Mouse (Mus musculus) left cerebral cortex, adult 2 months (tissue): Measurements from ENCODE around the gene Csde1. TPM values are rescaled to one million over a fixed set of nuclear protein-coding genes. Genes with fewer than 3 reads are reported as not detected.

Experiments used
- DNase-seq, 2 experiments: peaks; one replicate each; pipeline ENCODE4 v3.0.0; 2021 to 2022; ENCODE audit warnings: low spot score in 2 of 2, mixed read lengths in 1 of 2; ENCODE audit errors: extremely low spot score in 1 of 2
- H3K27ac ChIP-seq: fragments of 200-600 bp; 2 replicates; pipeline ENCODE4 v1.8.1; 2022
- H3K4me3 ChIP-seq: fragments of 200-600 bp; 2 replicates; pipeline ENCODE4 v1.8.1; 2022
- CTCF ChIP-seq: fragments of 200-600 bp; IDR thresholded peaks from 2 replicates; pipeline ENCODE4 v1.8.1; 2022; ENCODE audit warnings: antibody characterized with exemption, mild to moderate bottlenecking, moderate library complexity
- intact Hi-C: fragments of 180-260 bp; cut with DNase I; formaldehyde crosslinking; loops from one replicate; pipeline ENCODE4 v1.15.1; 2025
- long read RNA-seq, 2 experiments: library from polyadenylated mRNA; stranded (forward); transcript quantifications; one replicate each; pipeline ENCODE4 v2.0.0; 2021; ENCODE audit warnings: borderline mapping rate in 2 of 2
- total RNA-seq, 2 experiments: library from RNA; stranded (reverse); gene quantifications; 2 replicates each; pipeline ENCODE4 v1.2.3; 2021

The Csde1 gene
- 100 to 1,000 TPM; 216 to 245 TPM for total RNA-seq
- long read RNA-seq, experiment 1, full-length matches to known transcripts: 107 of 128 reads
- long read RNA-seq, experiment 1, partial matches to known transcripts: 13 of 128 reads
- long read RNA-seq, experiment 1, other reads (novel, unspliced or antisense): 8 of 128 reads
- long read RNA-seq, experiment 2, full-length matches to known transcripts: 64 of 81 reads
- long read RNA-seq, experiment 2, partial matches to known transcripts: 12 of 81 reads
- long read RNA-seq, experiment 2, other reads (novel, unspliced or antisense): 5 of 81 reads

DNA sequence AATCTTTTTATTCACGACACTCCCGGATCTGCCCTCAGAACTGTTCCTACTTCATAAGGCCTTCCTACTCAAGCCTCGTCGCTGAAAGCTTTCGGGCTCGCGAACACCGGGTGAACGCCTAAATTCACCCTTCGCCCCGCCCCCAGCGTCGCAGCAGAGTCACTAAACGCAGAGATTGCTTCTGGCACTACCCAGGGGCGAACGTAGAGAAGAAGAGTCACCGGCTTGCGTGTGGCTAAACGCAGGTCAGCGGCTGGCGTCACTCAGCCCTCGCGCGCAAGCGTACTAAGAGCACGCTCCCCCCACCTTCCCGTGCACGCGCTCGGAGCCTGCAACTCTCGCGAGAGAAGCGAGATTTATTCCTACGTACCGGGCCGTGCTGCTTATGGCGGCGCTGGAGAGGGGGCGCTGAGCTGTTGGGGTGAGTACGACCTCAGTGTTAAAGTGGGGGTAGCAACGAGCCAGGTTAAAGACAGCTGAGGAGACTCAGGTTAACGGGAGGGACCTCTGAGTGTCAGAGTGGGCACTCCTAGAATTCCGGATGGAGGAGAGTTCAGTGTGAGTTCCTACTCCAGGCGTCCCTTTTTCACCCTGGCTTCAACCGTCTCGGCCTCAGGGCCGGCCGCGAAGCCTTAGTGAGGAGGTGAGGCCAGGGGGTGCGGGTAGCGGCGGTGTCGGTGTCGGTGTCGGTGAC is at the start of gene Csde1:
Gene Csde1, plus strand, starts transcription at position 178 of the 694 bp plus-strand sequence.
- intact Hi-C loops: loop anchor here (1.0 to 5.0 kb wide), 3 partner anchors 25 to 150 kb away; partner anchors contain the start of genes Bcas2, Nras and Sike1
- peak; percentile 97 to 98 for DNase-seq
- Histone ChIP-seq H3K27ac (peak within 1 kb of the TSS; percentile 99), H3K4me3 (peak within 1 kb of the TSS; percentile 72)
- no peak; the same call in 1 of the 2 replicates for TF ChIP-seq CTCF

DNA sequence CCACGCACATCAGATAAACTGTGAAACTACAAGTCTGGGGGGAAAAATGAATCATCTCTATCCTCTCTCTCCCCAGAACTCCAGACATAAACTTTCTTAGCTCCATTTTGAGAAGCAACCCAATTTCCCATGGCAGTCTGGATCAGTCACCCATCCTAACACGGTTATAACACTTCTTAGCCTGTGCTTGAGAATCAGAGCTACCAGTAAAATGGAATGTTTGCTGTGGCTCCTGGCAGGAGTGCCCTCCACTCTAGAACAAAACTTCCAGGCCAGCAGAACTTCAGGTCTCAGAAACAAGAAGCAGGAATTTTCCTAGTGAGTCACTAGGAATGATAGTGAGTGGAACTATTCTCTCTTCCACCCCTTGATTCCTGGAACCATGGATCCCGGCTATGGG is 49.7 kb upstream of the Csde1 start:
- Histone ChIP-seq H3K27ac (no peak overlapping the region), H3K4me3 (no peak overlapping the region)
- intact Hi-C loops: no loop called here
- no peak for TF ChIP-seq CTCF
- no peak for DNase-seq

DNA sequence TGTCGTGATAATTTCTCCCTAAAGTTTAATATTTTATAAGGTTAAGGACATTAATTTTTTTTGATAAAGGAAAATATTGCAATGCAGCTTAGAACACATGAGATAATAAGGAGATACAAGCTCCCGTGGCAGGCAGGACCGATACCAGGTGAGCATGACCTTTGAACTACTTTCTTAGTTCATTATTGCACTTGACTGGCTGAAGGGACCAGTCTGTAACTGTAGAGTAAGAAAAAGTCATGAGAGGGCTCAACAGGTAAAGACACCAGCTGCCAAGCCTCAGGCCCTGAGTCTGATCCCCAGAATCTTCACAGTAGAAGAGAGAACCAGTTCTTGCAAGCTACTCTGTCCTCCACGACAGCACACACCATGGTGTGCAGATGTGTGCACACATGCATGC is 43.3 kb upstream of the Csde1 start:
- H3K27ac ChIP-seq: no peak overlapping the region
- no peak for TF ChIP-seq CTCF
- DNase-seq: no peak
- intact Hi-C loops: no loop called here
- H3K4me3 ChIP-seq: no peak overlapping the region

DNA sequence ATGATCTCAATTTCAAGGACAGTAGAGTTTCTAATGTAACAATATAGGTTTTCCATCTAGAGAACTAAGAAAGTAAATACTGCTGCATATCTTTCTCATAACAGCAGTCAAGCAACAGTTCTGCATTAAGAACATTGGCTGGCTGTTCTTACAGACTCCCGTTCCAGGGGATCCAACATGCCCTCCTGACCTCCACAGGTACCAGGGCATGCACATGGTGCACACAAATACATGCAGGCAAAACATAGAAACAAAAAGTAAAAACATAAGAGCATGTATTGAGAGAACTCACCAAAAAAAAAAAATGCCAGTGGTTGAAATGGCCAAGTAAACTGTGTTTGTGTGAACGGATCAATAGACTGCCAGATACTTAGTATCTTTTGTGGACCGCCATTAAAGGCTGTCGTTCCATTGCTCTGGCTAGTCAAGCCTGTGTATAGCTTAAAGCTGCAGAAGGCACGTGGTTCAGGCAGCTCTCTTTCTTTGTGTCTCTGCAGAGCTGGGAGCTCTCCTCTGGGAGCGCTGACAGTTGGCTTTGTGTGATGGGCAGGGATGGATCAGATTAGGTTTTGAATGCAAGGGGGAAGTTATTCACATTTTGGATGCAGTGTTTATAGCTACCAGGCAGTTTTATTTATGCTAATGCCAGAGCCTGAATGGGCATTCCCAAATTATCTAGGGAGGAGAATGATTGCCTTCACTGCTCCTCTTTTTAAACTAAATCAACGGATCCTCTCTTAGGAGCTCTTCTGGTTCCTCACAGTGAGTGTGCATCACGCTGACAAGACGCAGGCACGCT is 40.5 kb upstream of the Csde1 start:
- no peak for DNase-seq
- TF ChIP-seq CTCF: no peak; the same call in 1 of the 2 replicates
- H3K27ac ChIP-seq: no peak overlapping the region
- intact Hi-C loops: no loop called here
- H3K4me3 ChIP-seq: no peak overlapping the region

DNA sequence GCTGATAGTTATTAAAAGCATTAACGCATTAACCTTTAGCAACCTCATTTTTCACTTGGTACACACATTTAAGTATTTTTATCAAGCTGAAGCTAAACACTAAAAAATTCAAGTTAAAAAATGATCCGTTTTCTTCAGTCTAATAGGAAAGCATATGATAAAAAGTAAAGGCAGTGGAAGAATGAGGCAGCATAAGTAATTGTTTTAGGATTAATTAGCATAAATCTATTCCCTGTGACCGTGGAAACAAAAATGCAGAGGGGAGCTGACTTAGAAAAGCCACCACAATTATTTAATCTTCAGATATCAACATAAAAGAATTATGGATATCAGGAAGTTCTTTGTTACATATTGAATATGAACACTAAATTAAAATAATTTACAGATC is 39.9 kb upstream of the Csde1 start:
- intact Hi-C loops: no loop called here
- TF ChIP-seq CTCF: no peak
- DNase-seq: no peak
- no peak overlapping the region for H3K27ac ChIP-seq
- no peak overlapping the region for H3K4me3 ChIP-seq

DNA sequence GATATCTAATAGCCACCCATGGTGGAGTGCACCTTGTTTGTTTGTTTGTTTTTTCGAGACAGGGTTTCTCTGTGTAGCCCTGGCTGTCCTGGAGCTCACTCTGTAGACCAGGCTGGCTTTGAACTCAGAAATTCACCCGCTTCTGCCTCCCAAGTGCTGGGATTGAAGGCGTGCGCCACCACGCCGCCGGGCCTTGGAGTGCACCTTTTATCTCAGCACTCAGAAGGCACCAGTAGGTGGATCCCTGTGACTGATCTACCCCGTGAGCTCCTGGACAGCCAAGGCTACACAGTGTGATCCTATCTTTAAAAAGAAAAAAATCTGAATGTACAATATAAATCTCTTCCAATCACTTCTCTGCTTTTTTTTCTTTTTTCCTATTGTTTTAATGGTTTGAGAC is 29.2 kb upstream of the Csde1 start:
- intact Hi-C loops: loop anchor here (10.0 kb wide), 1 partner anchor 276 kb away; no protein-coding TSS in a partner anchor

DNA sequence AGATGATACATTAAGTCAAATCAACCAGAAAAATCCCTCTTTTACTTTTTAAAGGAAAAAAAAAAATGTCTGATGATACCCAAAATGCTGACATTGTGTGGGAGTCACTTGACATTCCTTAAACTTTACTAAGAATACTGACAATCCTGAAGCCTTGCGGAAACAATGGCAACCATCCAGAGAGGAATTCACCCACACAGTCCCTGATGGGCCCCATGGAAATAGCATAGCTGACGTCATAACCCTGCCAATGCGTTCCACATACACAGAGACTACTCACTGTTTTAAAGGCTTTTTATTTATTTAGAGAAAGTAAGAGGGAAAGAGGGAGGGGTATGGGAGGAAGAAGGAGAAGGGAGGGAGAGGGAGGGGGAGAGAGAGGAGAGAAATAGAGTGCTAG is 27.3 kb upstream of the Csde1 start:
- DNase-seq: peak in 1 of 2 experiments; percentile 37
- TF ChIP-seq CTCF: no peak
- intact Hi-C loops: loop anchor here (10.0 kb wide), 1 partner anchor 278 kb away; no protein-coding TSS in a partner anchor
- H3K27ac ChIP-seq: no peak overlapping the region
- H3K4me3 ChIP-seq: no peak overlapping the region

More for the DNA sequence above, 29.2 kb upstream of the Csde1 start:
- Histone ChIP-seq H3K27ac (no peak overlapping the region), H3K4me3 (no peak overlapping the region)
- DNase-seq: no peak
- TF ChIP-seq CTCF: no peak

DNA sequence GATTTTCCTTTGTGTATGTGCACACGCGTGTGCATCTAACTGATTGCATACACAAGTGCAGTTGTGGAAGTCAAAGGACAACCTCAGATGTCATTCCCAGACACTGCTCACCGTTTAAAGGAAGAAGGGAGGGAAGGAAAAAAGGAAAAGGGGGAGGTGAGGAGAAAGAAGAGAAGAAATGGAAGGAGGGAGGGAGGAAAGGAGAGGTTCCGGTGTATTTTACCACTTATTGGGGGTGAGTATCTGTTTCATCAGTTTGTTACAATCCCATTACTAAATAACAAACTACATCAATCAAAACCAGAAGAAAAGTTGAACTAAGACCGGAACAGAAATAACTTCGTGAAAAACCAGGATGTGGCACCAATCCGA is 25.0 kb upstream of the Csde1 start:
- H3K27ac ChIP-seq: peak overlapping the region; percentile 90
- DNase-seq: no peak
- H3K4me3 ChIP-seq: peak overlapping the region; percentile 66
- intact Hi-C loops: loop anchor here (1.0 to 10.0 kb wide), 2 partner anchors 25 to 280 kb away; partner anchors contain the start of gene Csde1
- TF ChIP-seq CTCF: no peak

DNA sequence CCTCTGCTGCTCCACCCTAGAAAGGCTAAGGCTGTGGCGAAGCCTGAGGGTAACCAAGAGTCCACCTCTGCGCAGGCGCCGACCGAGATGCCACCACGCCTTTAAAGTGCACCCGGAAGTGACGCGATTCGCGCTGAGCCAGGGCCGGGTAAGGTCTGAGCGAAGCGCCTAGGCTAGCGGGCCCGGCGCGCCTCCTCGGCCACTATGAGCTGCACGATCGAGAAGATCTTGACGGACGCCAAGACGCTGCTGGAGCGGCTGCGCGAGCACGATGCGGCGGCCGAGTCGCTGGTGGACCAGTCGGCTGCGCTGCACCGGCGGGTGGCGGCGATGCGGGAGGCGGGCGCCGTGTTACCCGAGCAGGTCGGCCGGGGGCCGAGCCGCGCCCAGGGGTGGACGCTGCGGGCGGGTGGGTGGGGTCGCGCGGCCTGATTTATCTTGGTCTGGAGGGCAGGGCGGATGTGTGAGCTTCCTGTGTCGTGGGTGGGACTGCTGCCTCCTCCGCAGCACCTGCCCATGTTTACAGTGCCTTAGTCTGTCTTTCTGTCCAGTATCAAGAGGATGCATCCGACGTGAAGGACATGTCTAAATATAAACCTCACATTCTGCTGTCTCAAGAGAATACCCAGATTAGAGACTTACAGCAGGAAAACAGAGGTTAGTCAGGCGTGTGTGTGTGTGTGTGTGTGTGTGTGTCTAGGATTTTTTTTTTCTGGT is 24.5 kb upstream of the Csde1 start, which contains the start of gene Sike1:
Gene Sike1, plus strand, starts transcription at position 104 of the 717 bp plus-strand sequence.
- peak; percentile 93 to 96 for DNase-seq
- Histone ChIP-seq H3K27ac (peak within 1 kb of the TSS; percentile 90), H3K4me3 (peak within 1 kb of the TSS; percentile 66)
- TF ChIP-seq CTCF: no peak
- intact Hi-C loops: loop anchor here (1.0 to 10.0 kb wide), 2 partner anchors 25 to 281 kb away; partner anchors contain the start of gene Csde1

DNA sequence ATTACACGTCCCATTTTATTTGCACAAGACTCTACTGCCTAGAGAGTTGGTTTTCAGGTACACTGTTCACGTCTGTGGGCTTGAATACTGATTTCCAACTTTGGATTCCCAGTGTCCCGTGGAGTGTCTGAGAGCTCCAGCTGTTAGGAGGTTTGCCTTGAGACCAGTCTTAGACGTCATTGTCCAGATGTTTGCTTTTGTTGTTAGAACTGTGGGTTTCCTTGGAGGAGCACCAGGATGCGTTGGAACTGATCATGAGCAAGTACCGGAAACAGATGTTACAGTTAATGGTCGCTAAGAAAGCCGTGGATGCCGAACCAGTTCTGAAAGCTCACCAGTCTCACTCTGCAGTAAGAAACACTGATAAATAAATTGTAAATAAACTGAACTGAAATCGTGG is 23.2 kb upstream of the Csde1 start:
- intact Hi-C loops: loop anchor here (10.0 kb wide), 1 partner anchor 282 kb away; no protein-coding TSS in a partner anchor
- no peak for DNase-seq
- TF ChIP-seq CTCF: no peak
- Histone ChIP-seq H3K27ac (no peak overlapping the region), H3K4me3 (peak overlapping the region; percentile 66; the same call in 1 of the 2 replicates)

DNA sequence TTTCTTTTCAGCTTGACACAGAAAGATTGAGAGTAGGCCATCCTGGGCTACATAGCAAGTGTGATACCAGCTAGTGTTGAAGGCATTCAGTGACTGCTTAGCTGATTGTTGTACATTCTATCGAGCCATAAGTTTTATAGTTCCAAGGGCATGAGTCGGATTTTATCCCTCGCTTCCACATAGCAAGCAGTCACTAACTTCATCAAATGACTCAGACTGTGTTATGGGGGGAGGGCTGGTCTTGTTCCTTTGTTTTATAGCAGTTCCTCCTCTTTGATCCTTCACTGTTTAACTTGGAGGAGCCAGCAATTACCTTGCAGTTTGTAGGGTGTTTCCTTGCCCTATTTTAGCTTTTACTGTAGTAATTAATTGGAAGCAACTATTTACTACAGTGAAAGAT is 22.6 kb upstream of the Csde1 start:
- TF ChIP-seq CTCF: no peak
- Histone ChIP-seq H3K27ac (no peak overlapping the region), H3K4me3 (no peak overlapping the region)
- no peak for DNase-seq
- intact Hi-C loops: loop anchor here (10.0 kb wide), 1 partner anchor 283 kb away; no protein-coding TSS in a partner anchor
